Mouse (Mus musculus): ENCODE measurements around the gene Sdad1. TPM values are rescaled to one million over a fixed set of nuclear protein-coding genes. Genes with fewer than 3 reads are reported as not detected.

Sdad1 gene
- 3.6 TPM for polyA plus RNA-seq (2015; fragmentation: Illumina TruSeq; extraction: RNeasy Lipid Tissue Mini Kit (QIAGEN cat#74804); ENCODE audit: insufficient read depth, low read depth, low replicate concordance)

DNA sequence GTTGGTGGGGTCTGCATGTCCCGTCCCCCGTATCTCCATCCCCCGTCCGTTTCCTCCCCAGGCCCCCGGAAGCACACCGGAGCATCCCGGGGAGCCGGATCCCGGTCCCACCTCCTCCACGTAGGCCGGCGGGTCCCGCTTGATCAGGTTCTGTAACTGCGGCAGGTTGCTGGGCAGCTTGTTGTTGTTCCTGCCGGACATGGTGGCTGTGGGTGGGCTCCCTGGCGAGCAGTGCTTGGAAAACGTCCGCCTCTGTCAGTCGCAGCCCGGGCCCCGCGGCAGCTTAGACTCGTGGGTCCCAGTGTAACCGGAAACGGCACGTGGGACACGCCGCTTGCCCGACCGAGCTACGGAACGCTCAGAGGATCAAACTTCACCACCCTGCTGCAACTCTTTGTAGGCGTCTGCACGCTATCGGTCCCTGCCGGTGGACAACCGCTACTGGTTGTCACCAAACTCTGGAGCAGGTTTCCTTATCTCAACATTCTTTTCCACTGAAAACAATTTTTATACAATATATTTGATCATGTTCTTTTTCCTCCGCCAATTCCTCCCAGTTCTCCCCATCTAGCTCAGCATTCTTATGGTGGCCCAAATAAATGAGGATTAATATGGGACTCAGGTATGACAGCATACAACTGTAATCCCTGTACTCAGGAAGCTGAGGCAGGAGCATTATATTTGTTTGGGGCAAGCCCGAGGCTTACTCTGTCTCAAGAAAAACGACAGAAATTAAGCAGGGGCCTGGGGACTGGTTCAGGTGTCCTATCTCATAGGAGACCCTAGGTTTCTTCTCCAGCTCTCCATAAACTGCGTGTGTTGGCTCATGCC, at the start of gene Sdad1:
Gene Sdad1 (minus strand): TSS at position 799 of the 831 bp plus-strand sequence.

DNA sequence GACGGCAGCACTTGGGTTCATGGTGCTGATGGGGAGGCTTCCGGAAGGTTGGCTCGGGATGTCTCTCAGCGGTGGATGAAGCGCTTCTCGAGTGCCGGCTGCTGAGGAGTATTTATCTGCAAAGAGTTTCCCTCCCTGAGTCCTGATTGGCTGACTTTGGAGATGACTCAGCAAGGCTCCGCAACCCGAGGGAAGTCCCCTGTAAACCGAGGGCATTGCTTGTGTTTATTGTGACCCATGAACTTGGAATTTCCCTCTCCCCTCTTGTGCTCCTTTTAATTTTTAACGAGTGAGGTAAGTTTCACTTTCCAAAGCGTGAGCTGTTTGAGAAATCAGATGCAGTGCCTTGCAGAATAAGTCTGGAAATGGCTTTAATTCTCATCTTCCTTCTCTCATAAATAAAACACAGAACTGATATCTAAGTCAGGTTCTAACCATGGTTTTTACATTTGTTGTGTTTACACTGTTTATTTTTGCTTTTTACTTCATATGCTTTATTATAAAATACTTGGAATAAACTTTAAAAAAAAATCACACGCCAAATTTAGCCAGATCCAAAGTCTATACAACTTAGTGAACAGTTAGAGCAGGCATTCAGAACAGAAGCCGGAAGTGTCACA, 38.6 kb upstream of the Sdad1 start, which contains the start of gene Cxcl10:
Gene Cxcl10 (minus strand): TSS at position 96 of the 620 bp plus-strand sequence.

DNA sequence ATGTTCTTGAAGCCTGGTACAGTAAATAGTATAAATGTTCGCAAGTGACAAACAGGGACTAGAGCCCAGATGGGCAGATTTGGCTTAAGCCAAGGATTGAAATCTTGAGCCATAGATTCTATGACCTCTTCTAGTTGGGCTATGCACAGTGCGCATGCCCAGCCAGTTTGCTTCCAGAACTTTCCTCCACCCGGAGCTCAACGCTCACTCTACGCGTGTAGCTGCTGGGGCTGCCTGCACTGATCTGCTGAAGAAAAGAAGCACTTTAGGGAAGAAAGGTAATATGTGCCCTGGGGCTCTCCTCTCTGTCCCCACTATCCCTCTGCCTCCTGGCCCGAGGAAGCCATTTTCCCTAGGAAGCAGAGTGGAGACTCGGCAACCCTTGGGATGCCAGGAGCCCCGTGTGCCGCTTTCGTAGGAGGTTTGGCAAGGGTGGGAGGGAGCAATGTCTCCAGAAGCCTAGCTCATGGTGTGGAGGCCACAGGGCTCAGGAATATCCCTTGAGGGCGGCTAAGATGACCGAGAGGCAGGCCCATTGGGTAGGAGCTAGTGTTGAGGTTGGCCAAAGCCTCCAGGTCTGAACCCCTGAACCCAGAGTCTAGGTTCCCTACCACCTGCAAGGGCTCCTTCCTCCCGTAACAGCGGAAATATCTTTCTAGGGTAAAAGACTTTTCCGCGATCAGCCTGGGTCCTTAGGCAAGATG, 21.5 kb upstream of the Sdad1 start, which contains the start of gene Art3:
Gene Art3 (plus strand): TSS at position 193 of the 704 bp plus-strand sequence.

DNA sequence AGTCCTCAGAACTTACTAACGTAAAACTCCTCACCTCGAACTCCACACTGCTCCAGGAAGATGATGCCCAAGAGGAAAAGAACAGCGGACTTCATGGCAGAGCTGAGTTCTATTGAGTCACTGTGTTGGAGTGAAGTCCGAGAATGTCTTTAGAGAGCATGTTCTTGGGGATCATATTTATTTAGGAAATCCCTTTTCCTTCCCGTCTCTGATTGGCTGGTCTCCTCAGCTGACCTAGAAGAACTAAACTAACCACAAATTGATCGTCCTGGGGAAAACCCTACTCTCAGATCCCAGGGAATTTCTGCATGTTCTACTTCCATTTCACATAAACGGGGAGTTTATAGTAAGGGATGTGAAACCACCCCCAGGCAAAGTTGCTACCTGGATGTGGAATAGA, 17.6 kb upstream of the Sdad1 start, which contains the start of gene Cxcl9:
Gene Cxcl9 (minus strand): TSS at position 151 of the 400 bp plus-strand sequence.

DNA sequence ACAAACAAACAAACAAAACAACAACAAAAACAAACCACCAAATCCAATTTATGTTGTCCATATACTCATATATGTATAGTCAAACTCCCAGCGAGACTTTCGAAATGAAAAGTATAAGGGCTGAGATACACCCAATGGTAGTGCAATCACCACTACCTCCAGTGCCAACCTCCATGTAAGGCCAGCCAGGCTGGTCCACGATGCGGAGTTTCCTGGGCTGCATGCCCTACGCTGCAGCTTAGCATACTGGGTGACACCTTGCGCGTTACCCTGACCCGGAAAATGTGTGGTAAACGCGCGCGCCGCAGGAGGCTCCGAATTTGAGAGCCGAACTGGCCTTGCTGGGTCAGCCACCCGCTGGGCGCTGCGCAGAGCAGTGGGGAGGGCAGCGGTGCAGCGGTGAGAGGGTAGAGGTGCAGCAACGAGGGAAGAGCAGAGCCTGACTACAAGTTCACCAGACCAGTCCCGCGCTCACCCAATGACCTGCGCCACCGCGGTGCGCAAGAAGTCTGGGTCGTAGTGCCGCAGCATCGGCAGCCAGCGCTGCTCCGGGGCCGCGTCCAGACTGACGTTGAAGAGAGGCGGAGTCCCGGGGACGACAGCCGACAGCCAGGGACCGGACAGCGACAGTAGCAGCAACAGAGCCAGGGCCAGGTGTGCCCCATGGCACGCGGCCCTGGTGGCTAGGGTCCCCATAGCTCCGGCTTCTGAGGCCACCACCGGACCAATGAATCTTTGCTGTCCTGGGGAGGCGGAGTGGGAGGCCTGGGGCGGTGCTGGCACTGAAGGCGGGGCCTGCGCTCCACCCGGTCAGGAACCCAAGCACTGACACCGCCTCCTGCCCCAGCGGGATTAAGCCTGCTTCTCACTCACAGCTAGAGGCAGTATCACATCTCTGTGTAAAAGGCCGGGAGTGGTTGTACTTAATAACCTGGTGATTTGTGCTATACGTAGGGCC, 32.6 kb downstream of the Sdad1 start, which contains the start of gene Naaa:
Gene Naaa (minus strand): TSS at position 734 of the 958 bp plus-strand sequence.

DNA sequence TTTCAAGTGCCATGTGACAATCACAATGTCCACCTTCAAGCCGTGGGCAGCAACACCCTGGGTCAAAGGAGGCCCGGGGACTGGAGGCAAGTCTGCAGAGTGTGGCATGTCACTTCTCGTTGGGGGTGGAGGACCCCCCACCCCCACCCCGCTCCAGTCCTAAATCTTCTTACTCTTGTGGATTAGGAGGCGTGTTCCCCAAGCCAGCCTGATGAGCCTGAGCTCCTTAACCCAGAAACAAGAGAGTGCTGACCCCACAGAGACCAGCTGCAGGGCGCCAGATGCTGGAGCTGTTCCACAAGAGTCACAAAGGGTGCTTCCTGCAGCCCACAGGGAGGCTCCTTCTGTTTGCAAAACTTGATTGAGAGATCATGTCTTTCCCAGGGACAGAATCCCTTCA, 54.1 kb downstream of the Sdad1 start, which contains the start of gene Ppef2:
Gene Ppef2 (minus strand): TSS at position 61 of the 400 bp plus-strand sequence.

Other genes starting within 250 kb of the Sdad1 start
- gene G3bp2, start 226.8 kb downstream of the Sdad1 start, polyA plus RNA-seq (2015; fragmentation: Illumina TruSeq; extraction: RNeasy Lipid Tissue Mini Kit (QIAGEN cat#74804); ENCODE audit: insufficient read depth, low read depth, low replicate concordance), result 13.7 TPM
- gene Uso1, start 172.5 kb downstream of the Sdad1 start, polyA plus RNA-seq (2015; fragmentation: Illumina TruSeq; extraction: RNeasy Lipid Tissue Mini Kit (QIAGEN cat#74804); ENCODE audit: insufficient read depth, low read depth, low replicate concordance), result 24.5 TPM
- not detected for gene U90926, start 95.1 kb downstream of the Sdad1 start, polyA plus RNA-seq (2015; fragmentation: Illumina TruSeq; extraction: RNeasy Lipid Tissue Mini Kit (QIAGEN cat#74804); ENCODE audit: insufficient read depth, low read depth, low replicate concordance)
- gene Ppef2, start 54.2 kb downstream of the Sdad1 start, polyA plus RNA-seq (2015; fragmentation: Illumina TruSeq; extraction: RNeasy Lipid Tissue Mini Kit (QIAGEN cat#74804); ENCODE audit: insufficient read depth, low read depth, low replicate concordance), result not detected
- 3.1 TPM for gene Naaa, start 32.3 kb downstream of the Sdad1 start, polyA plus RNA-seq (2015; fragmentation: Illumina TruSeq; extraction: RNeasy Lipid Tissue Mini Kit (QIAGEN cat#74804); ENCODE audit: insufficient read depth, low read depth, low replicate concordance)
- not detected for gene Cxcl9, start 17.6 kb upstream of the Sdad1 start, polyA plus RNA-seq (2015; fragmentation: Illumina TruSeq; extraction: RNeasy Lipid Tissue Mini Kit (QIAGEN cat#74804); ENCODE audit: insufficient read depth, low read depth, low replicate concordance)
- gene Art3, start 21.3 kb upstream of the Sdad1 start, polyA plus RNA-seq (2015; fragmentation: Illumina TruSeq; extraction: RNeasy Lipid Tissue Mini Kit (QIAGEN cat#74804); ENCODE audit: insufficient read depth, low read depth, low replicate concordance), result 12.6 TPM
- 2.4 TPM for gene Cxcl10, start 38.4 kb upstream of the Sdad1 start, polyA plus RNA-seq (2015; fragmentation: Illumina TruSeq; extraction: RNeasy Lipid Tissue Mini Kit (QIAGEN cat#74804); ENCODE audit: insufficient read depth, low read depth, low replicate concordance)
- gene Nup54, start 124.7 kb upstream of the Sdad1 start, polyA plus RNA-seq (2015; fragmentation: Illumina TruSeq; extraction: RNeasy Lipid Tissue Mini Kit (QIAGEN cat#74804); ENCODE audit: insufficient read depth, low read depth, low replicate concordance), result 3.9 TPM
- gene Scarb2, start 196.4 kb upstream of the Sdad1 start, polyA plus RNA-seq (2015; fragmentation: Illumina TruSeq; extraction: RNeasy Lipid Tissue Mini Kit (QIAGEN cat#74804); ENCODE audit: insufficient read depth, low read depth, low replicate concordance), result 16.6 TPM
- not detected for gene Fam47e, start 244.6 kb upstream of the Sdad1 start, polyA plus RNA-seq (2015; fragmentation: Illumina TruSeq; extraction: RNeasy Lipid Tissue Mini Kit (QIAGEN cat#74804); ENCODE audit: insufficient read depth, low read depth, low replicate concordance)

Data from pancreas, adult 10 weeks (tissue).